Mouse (Mus musculus) small intestine, adult 2 months (tissue): ENCODE results near the gene Git2. TPM values are rescaled to one million over a fixed set of nuclear protein-coding genes. Genes with fewer than 3 reads are reported as not detected.
A peak's percentile ranks its signal among the peaks of the same experiment; 100 is the strongest.

ENCODE experiments used
- H3K27ac ChIP-seq: fragments of 200-500 bp; 2 replicates; pipeline ENCODE4 v1.5.1; 2012; ENCODE audit warnings: low read depth, low read length, control low read depth, inconsistent platforms; ENCODE audit not compliant: insufficient read depth
- H3K27me3 ChIP-seq: fragments of 200-500 bp; 2 replicates; pipeline ENCODE4 v1.6.1; 2012; ENCODE audit warnings: mild to moderate bottlenecking, moderate library complexity, low read length, inconsistent platforms; ENCODE audit not compliant: control insufficient read depth, insufficient read depth
- H3K36me3 ChIP-seq: fragments of 200-500 bp; 2 replicates; pipeline ENCODE4 v1.6.1; 2012; ENCODE audit warnings: mild to moderate bottlenecking, low read length, control low read depth, inconsistent platforms; ENCODE audit not compliant: control insufficient read depth, insufficient read depth
- H3K4me1 ChIP-seq: fragments of 200-500 bp; 2 replicates; pipeline ENCODE4 v1.6.1; 2012; ENCODE audit warnings: low read length, inconsistent platforms, mixed read lengths; ENCODE audit not compliant: control insufficient read depth, insufficient read depth, insufficient read length
- H3K4me3 ChIP-seq: fragments of 200-500 bp; 2 replicates; pipeline ENCODE4 v1.5.1; 2012; ENCODE audit warnings: low read depth, mild to moderate bottlenecking, control low read depth, inconsistent platforms, low read length, moderate library complexity
- CTCF ChIP-seq: fragments of 200-500 bp; IDR thresholded peaks from 2 replicates; pipeline ENCODE4 v1.5.1; 2012; ENCODE audit warnings: low read depth, mild to moderate bottlenecking, control low read depth, inconsistent platforms, low read length, moderate library complexity, mixed read lengths; ENCODE audit not compliant: insufficient replicate concordance, insufficient read length; ENCODE audit errors: extremely low read depth
- POLR2A ChIP-seq: fragments of 200-500 bp; IDR thresholded peaks from 2 replicates; pipeline ENCODE4 v1.6.1; 2012; ENCODE audit warnings: low read depth, mild to moderate bottlenecking, control low read depth, inconsistent platforms, low read length, moderate library complexity
- WGBS: fragments of 180-500 bp; shearing (Covaris S2); methylation state at CpG from one replicate; pipeline ENCODE4 v1.1.7; 2018; 5-methylcytosine and 5-hydroxymethylcytosine counted together
- polyA plus RNA-seq: library from polyadenylated mRNA; depleted of rRNA; stranded (reverse); fragments of >200 nt; gene quantifications from 2 replicates; pipeline ENCODE4 v1.2.3, GENCODE M21; 2012

The Git2 gene
- polyA plus RNA-seq, 1 experiment, result 25.1 TPM

DNA sequence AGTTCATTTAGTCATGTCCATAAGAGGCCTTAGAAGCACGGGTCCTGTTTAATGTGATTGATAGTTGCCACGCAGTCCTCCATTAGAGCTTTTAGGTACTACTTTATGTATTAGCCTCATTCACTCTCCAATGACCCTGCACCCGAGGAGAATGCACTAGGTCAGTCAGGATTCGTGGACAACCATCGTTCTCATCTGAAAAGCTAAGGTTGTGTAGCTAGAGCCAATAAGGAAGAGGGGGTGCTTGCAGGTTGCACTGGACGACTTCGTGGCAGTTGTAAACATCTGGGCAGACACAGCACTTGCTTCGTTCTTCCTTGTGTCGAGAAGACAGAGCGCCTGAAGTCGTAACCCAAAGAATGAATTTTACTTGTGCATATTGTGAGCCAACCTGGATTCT, 1.5 kb downstream of the Git2 start:
- peak overlapping the region; percentile 83 for H3K27ac ChIP-seq

DNA sequence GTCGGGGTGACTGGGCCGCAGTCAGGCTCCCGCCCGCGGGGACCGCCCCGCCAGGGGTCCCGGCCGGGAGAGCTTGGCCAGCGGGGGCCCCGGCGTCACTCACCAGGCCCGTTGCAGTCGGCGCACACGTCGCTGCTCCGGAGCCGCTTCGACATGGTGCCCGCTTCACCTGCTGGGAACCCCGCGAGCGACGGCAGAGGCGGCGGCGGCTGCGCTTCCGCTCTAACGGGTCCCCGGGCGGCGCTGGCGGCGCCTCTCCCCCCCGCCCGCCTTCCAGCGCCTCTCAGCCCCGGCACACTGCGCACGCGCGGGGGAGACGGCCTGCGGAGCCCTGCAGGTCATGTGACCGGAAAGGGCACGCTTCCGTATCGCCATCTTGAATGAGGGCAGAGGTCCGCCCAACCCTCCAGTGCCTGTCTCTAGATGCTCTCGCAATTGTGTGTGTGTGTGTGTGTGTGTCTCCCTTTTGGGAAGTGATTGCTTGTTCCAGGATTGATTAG, 2.1 kb downstream of the Git2 start:
- no peaks in the 10 kb centered on the region for H3K27me3 ChIP-seq
- H3K27ac ChIP-seq, result peak overlapping the region; percentile 83
- peak overlapping the region; percentile 83 for H3K4me3 ChIP-seq
- peaks cover 2% of the 10 kb centered on the region; the same call in 1 of the 2 replicates for H3K4me1 ChIP-seq
- TF ChIP-seq POLR2A (peak; percentile 52; the same call in 1 of the 2 replicates), CTCF (no peak)
- no peaks in the 10 kb centered on the region for H3K36me3 ChIP-seq
- under 1% methylated on average over 51 of the region's 52 CpGs for WGBS

More for the DNA sequence above, 1.5 kb downstream of the Git2 start:
- H3K27me3 ChIP-seq, result no peaks in the 10 kb centered on the region
- H3K4me1 ChIP-seq, result peaks cover 2% of the 10 kb centered on the region; the same call in 1 of the 2 replicates
- H3K36me3 ChIP-seq, result no peaks in the 10 kb centered on the region
- TF ChIP-seq POLR2A, result no peak
- no peak for TF ChIP-seq CTCF
- under 1% methylated on average over 11 of the region's 11 CpGs for WGBS
- H3K4me3 ChIP-seq, result peak overlapping the region; percentile 89

DNA sequence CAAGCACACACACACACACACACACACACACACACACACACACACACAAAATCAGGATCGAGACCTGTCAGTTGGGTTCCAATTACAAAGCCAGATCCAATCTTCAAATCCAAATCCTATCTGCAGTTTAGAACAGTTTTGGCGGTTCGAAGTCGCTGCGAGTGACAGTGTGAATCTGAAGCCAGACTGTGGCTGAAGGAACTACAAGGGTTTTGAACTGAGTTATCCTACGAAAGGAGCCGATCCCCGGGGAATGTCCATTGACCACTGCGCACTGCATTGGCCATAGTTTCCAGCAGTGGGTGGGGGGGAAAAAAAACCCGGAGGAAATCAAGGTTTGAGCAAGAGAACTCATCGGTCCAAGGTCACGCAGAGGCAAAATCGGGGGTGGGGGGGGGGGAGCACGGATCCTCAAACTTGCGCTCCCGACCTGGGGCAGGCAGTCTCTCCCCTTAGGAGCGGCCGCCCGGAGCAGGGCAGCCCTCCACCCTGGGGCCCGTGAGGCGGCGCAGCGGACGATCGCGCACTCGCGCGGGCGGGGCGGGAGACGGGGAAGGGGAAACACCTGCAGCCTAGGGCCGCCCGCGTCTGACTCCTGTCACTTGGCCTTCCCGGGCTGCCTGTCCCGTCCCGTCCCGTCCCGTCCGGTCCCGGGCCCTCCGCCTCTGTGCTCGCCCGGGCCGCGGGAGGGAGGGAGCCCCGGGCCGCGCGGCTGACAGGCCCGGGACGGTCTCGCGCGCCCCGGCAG, 2.7 kb downstream of the Git2 start:
- Histone ChIP-seq H3K4me1 (peaks cover 2% of the 10 kb centered on the region; the same call in 1 of the 2 replicates), H3K36me3 (no peaks in the 10 kb centered on the region), H3K27me3 (no peaks in the 10 kb centered on the region), H3K4me3 (peak overlapping the region; percentile 83), H3K27ac (peak overlapping the region; percentile 28)
- TF ChIP-seq POLR2A, result no peak
- no peak for TF ChIP-seq CTCF
- 1% methylated on average over 55 of the region's 57 CpGs for WGBS

DNA sequence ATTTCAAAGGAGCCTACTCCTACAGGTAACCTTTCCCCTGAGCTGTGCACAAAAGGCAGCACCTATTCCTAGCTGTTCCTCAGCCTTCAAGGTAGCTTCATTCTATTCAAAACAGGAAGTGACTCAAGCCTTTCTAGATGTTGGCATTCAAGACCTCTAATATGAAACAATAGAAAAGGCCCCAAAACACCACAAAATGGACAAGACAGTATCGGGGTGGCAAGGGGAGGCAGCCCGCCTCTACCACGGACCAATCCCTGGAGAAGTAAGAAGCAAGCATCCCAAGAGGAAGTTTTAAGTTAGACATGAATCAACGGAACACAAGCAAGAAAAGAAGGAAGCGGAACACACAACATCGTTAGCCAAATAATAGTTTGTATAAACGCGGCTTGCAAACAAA, 3.5 kb downstream of the Git2 start:
- peaks cover 2% of the 10 kb centered on the region; the same call in 1 of the 2 replicates for H3K4me1 ChIP-seq
- H3K27ac ChIP-seq, result peak overlapping the region; percentile 28; the same call in 1 of the 2 replicates
- no peaks in the 10 kb centered on the region for H3K27me3 ChIP-seq
- 59% methylated on average over 8 of the region's 8 CpGs for WGBS
- 0 out of 2 replicates have a peak, but pooled peaks cover 1% of the 10 kb centered on the region for H3K36me3 ChIP-seq
- H3K4me3 ChIP-seq, result peak overlapping the region; percentile 32
- no peak for TF ChIP-seq POLR2A

DNA sequence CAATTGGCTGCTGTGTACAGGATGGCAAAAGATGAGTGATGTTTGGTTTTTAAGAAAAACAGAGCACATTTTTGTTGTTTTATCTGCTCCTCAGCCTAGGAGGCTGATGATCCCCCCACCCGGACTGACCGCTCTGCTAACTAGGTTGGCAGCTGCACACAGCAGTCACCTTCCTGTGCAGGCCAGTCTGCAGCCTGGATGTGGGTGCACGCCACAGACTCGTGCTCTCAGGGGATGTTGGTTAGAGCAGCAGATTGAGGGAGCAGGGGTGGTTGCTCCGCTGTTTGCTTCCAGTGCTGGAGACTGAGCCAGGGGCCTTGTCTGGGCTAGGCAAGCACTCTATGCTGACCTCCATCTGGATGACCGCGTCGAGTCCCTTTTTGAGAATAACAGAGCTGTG, 5.5 kb downstream of the Git2 start:
- no peak overlapping the region for H3K4me3 ChIP-seq
- TF ChIP-seq CTCF (no peak), POLR2A (no peak)
- peaks cover 14% of the 10 kb centered on the region for H3K36me3 ChIP-seq
- no peak overlapping the region for H3K27ac ChIP-seq
- H3K27me3 ChIP-seq, result no peaks in the 10 kb centered on the region
- WGBS, result 89% methylated on average over 8 of the region's 8 CpGs
- H3K4me1 ChIP-seq, result no peaks in the 10 kb centered on the region; the same call in 1 of the 2 replicates

DNA sequence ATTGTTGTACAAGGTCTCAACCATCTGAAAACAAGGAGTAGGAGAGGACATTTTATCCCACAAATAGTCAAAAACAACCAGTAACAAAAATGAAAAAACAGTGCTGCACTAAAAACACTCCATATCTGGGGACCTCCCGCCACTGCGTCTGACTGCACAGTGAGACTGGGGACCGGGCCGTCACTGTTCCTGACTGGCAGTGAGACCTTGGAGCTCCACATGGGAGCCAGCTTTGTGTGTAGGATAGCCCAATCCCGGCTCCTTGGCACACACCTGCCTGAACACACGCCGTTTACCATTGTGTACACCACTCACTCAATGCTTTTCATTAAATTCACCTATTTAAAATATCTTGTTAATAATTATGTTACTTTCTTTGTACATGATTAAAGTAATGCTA, 8.1 kb downstream of the Git2 start:
- Histone ChIP-seq H3K4me1 (no peaks in the 10 kb centered on the region; the same call in 1 of the 2 replicates), H3K27ac (no peak overlapping the region), H3K27me3 (no peaks in the 10 kb centered on the region), H3K4me3 (no peak overlapping the region), H3K36me3 (peaks cover 33% of the 10 kb centered on the region)
- WGBS, result 89% methylated on average over 7 of the region's 7 CpGs
- TF ChIP-seq CTCF, result no peak
- no peak for TF ChIP-seq POLR2A

DNA sequence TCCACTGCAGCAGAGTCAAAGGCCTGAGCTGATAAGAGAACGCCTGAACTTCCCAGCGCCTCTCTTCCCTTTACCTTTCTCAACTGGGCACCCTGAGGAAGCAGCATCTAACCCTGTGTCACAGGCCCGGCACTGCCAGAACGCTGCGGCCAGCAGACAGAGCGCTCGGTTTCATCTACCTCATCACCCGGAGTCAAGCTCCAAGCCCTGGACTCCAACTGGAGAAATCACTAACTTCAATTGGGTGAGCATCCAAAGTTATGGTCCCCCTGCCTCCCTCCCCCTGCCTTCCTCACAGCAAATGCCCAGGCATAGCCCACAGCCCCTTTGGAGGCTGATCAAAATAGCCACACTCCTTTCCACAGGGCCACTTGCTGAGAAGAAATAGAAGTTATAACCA, 8.6 kb downstream of the Git2 start:
- Histone ChIP-seq H3K36me3 (peaks cover 37% of the 10 kb centered on the region), H3K27me3 (no peaks in the 10 kb centered on the region), H3K27ac (no peak overlapping the region), H3K4me3 (no peak overlapping the region), H3K4me1 (no peaks in the 10 kb centered on the region)
- TF ChIP-seq POLR2A, result no peak
- TF ChIP-seq CTCF, result no peak
- WGBS, result 88% methylated on average over 8 of the region's 8 CpGs
